Comparison of ENCODE assay signal across 9 mouse cellular contexts in the genomic region with DNA sequence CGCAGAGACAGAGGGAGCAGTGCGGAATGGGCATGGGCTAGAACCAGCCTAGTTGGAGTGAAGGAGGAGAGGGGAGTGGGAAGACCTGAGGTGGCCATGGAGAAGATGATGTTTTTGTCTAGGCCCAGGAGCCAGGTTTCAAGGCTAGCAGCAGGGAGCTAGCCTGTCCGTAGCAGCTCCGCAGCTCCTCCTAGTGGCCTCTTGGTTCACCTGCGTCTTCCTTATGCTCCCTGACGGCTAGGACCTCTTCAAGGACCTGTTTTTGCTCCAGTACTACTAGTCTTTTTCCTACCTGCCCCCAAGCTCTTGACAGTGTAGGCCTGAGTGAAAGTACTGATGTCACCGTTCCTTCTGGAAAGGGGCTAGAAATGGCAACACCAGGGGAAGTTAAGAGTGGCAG. TPM values are rescaled to one million over a fixed set of nuclear protein-coding genes. Genes with fewer than 3 reads are reported as not detected.
A peak's percentile ranks its signal among the peaks of the same experiment; 100 is the strongest.
DNase-seq lines count a peak whose midpoint lies in the region; ATAC-seq and TF ChIP-seq lines count a peak whose summit lies in the region.
"Had no signal": no experiment of that assay in that cellular context is flagged by ENCODE, and none has a peak within 500 bp of the region (broad histone marks: within the 10 kb centered on the region; RNA-seq: fewer than 3 reads in every experiment).

No protein-coding gene starts in this region.

- DNase-seq in urinary bladder, adult 18-20 months (ENCODE audit: low spot score in 2 of 2), result peak; percentile 53 to 58
- DNase-seq in urinary bladder, adult 2 months (ENCODE audit: low spot score), result no peak
- peak; percentile 90 for DNase-seq in cerebellum, adult 9-10 months
- peak; percentile 87 for DNase-seq in forelimb bud, embryonic 11.5 days (ENCODE audit: low read depth, low spot score)
- peak; percentile 59 for DNase-seq in liver, embryonic 11.5 days (ENCODE audit: low spot score)
- DNase-seq in stomach, postnatal 0 days (ENCODE audit: low spot score), result peak; percentile 84

- H3K4me1 ChIP-seq in intestine, postnatal 0 days (replicated peaks; ENCODE audit: control insufficient read depth, insufficient read depth, low read length), result no peaks in the 10 kb centered on the region
- H3K4me1 ChIP-seq in liver, embryonic 11.5 days (replicated peaks; ENCODE audit: control insufficient read depth, insufficient read depth, low read length), result no peaks in the 10 kb centered on the region
- H3K4me1 ChIP-seq in neural tube, embryonic 12.5 days, result peaks cover 52% of the 10 kb centered on the region
- H3K4me1 ChIP-seq in stomach, postnatal 0 days (replicated peaks; ENCODE audit: control insufficient read depth, insufficient read depth), result no peaks in the 10 kb centered on the region

- H3K4me2 ChIP-seq in intestine, postnatal 0 days (replicated peaks; ENCODE audit: low read depth), result no peak overlapping the region
- H3K4me2 ChIP-seq in liver, embryonic 11.5 days, result no peak overlapping the region
- H3K4me2 ChIP-seq in neural tube, embryonic 12.5 days (replicated peaks), result no peak overlapping the region
- no peak overlapping the region for H3K4me2 ChIP-seq in stomach, postnatal 0 days (replicated peaks; ENCODE audit: low read depth)

- TF ChIP-seq CTCF in intestine, postnatal 0 days (IDR thresholded peaks at IDR 0.05; ENCODE audit: low read depth), result peak; percentile 94
- TF ChIP-seq CTCF in stomach, postnatal 0 days (IDR thresholded peaks at IDR 0.05; ENCODE audit: low read depth), result peak; percentile 96

- no peak overlapping the region for H3K4me3 ChIP-seq in intestine, postnatal 0 days (ENCODE audit: low read depth, low read length)
- H3K4me3 ChIP-seq in liver, embryonic 11.5 days (ENCODE audit: low read depth, low read length), result no peak overlapping the region
- no peak overlapping the region for H3K4me3 ChIP-seq in neural tube, embryonic 12.5 days
- no peak overlapping the region for H3K4me3 ChIP-seq in stomach, postnatal 0 days (ENCODE audit: low read depth, low read length)
- H3K4me3 ChIP-seq: erythroblast, embryonic 14.5 days had no signal

- H3K36me3 ChIP-seq in intestine, postnatal 0 days (ENCODE audit: control insufficient read depth, insufficient read depth), result no peaks in the 10 kb centered on the region
- H3K36me3 ChIP-seq in liver, embryonic 11.5 days (ENCODE audit: control insufficient read depth, insufficient read depth, low read length), result no peaks in the 10 kb centered on the region
- peaks cover 10% of the 10 kb centered on the region for H3K36me3 ChIP-seq in neural tube, embryonic 12.5 days
- H3K36me3 ChIP-seq in stomach, postnatal 0 days (ENCODE audit: control insufficient read depth, insufficient read depth, low read length), result no peaks in the 10 kb centered on the region

- WGBS in intestine, postnatal 0 days, result 16% methylated on average over 7 of the region's 7 CpGs
- 12% methylated on average over 7 of the region's 7 CpGs for WGBS in liver, embryonic 11.5 days
- WGBS in neural tube, embryonic 12.5 days, result 11% methylated on average over 7 of the region's 7 CpGs
- WGBS in stomach, postnatal 0 days, result 21% methylated on average over 7 of the region's 7 CpGs

- H3K27me3 ChIP-seq in intestine, postnatal 0 days (replicated peaks; ENCODE audit: control insufficient read depth, insufficient read depth, low read length), result peaks cover 49% of the 10 kb centered on the region
- H3K27me3 ChIP-seq in liver, embryonic 11.5 days (replicated peaks; ENCODE audit: control insufficient read depth, insufficient read depth, low read length), result peaks cover 58% of the 10 kb centered on the region
- peaks cover 22% of the 10 kb centered on the region for H3K27me3 ChIP-seq in neural tube, embryonic 12.5 days (replicated peaks)
- H3K27me3 ChIP-seq in stomach, postnatal 0 days (ENCODE audit: control insufficient read depth, insufficient read depth, low read length), result no peaks in the 10 kb centered on the region; the same call in 1 of the 2 replicates

- no peak overlapping the region for H3K9ac ChIP-seq in intestine, postnatal 0 days (ENCODE audit: low read depth, low read length)
- no peak overlapping the region for H3K9ac ChIP-seq in liver, embryonic 11.5 days (ENCODE audit: low read depth, low read length)
- H3K9ac ChIP-seq in neural tube, embryonic 12.5 days, result 0 out of 2 replicates have a peak overlapping the region, but pooled peaks have one; percentile 26
- no peak overlapping the region for H3K9ac ChIP-seq in stomach, postnatal 0 days (ENCODE audit: low read length)

- ATAC-seq in intestine, postnatal 0 days, result peak; percentile 25
- peak; percentile 37; the same call in 1 of the 2 replicates for ATAC-seq in liver, embryonic 11.5 days (replicated peaks; ENCODE audit: low FRiP score)
- ATAC-seq in neural tube, embryonic 12.5 days (ENCODE audit: low FRiP score, low read depth), result peak; percentile 27
- ATAC-seq in stomach, postnatal 0 days (ENCODE audit: low FRiP score, low TSS enrichment), result peak; percentile 68

- no peak overlapping the region for H3K27ac ChIP-seq in intestine, postnatal 0 days (ENCODE audit: low read depth, low read length)
- no peak overlapping the region for H3K27ac ChIP-seq in liver, embryonic 11.5 days (ENCODE audit: low read depth, low read length)
- no peak overlapping the region for H3K27ac ChIP-seq in neural tube, embryonic 12.5 days
- H3K27ac ChIP-seq in stomach, postnatal 0 days (replicated peaks), result no peak overlapping the region

- no peaks in the 10 kb centered on the region for H3K9me3 ChIP-seq in intestine, postnatal 0 days (ENCODE audit: control insufficient read depth)
- H3K9me3 ChIP-seq in liver, embryonic 11.5 days (ENCODE audit: control insufficient read depth, low read length), result no peaks in the 10 kb centered on the region
- no peaks in the 10 kb centered on the region for H3K9me3 ChIP-seq in neural tube, embryonic 12.5 days
- no peaks in the 10 kb centered on the region for H3K9me3 ChIP-seq in stomach, postnatal 0 days (ENCODE audit: control insufficient read depth, low read length)

- no peak for TF ChIP-seq EP300 in stomach, postnatal 0 days (optimal IDR thresholded peaks at IDR 0.05)

RNA-seq across cellular contexts. Expression of a gene that starts 4.4 kb away (rescaled TPM):
- 0.04 and 0.23 TPM in 2 replicates for polyA plus RNA-seq in urinary bladder, adult 2 months (2012; rRNA removed)
- polyA plus RNA-seq in intestine, postnatal 0 days (2015; fragmentation: Nextera tagmentation; extraction: Ambion mirVana), result 0.05 TPM in 1 of 2 replicates, not detected in the other
- polyA plus RNA-seq in liver, embryonic 11.5 days (2014; fragmentation: Nextera tagmentation; extraction: Ambion mirVana), result 0.39 and 0.51 TPM in 2 replicates
- polyA plus RNA-seq in neural tube, embryonic 12.5 days (2016; fragmentation: Nextera tagmentation; extraction: Ambion mirVana), result 1.4 and 1.6 TPM in 2 replicates
- 0.07 TPM in 2 replicates for polyA plus RNA-seq in stomach, postnatal 0 days (2015; fragmentation: Nextera tagmentation; extraction: Ambion mirVana)

RNA-seq across cellular contexts. Expression of a gene that starts 16.3 kb away (rescaled TPM):
- polyA plus RNA-seq in urinary bladder, adult 2 months (2012; rRNA removed), result 0.39 and 0.52 TPM in 2 replicates
- 0.16 and 0.17 TPM in 2 replicates for polyA plus RNA-seq in intestine, postnatal 0 days (2015; fragmentation: Nextera tagmentation; extraction: Ambion mirVana)
- polyA plus RNA-seq in liver, embryonic 11.5 days (2014; fragmentation: Nextera tagmentation; extraction: Ambion mirVana), result 0.10 TPM in 1 of 2 replicates, not detected in the other
- polyA plus RNA-seq in neural tube, embryonic 12.5 days (2016; fragmentation: Nextera tagmentation; extraction: Ambion mirVana), result 0.96 and 1.3 TPM in 2 replicates
- 0.17 and 0.25 TPM in 2 replicates for polyA plus RNA-seq in stomach, postnatal 0 days (2015; fragmentation: Nextera tagmentation; extraction: Ambion mirVana)
- polyA plus RNA-seq: erythroblast, embryonic 14.5 days had no signal

RNA-seq across cellular contexts. Expression of a gene that starts 26.9 kb away (rescaled TPM):
- 44.1 and 57.0 TPM in 2 replicates for polyA plus RNA-seq in urinary bladder, adult 2 months (2012; rRNA removed)
- 1.9 and 2.8 TPM in 2 replicates for polyA plus RNA-seq in intestine, postnatal 0 days (2015; fragmentation: Nextera tagmentation; extraction: Ambion mirVana)
- 0.16 and 0.22 TPM in 2 replicates for polyA plus RNA-seq in liver, embryonic 11.5 days (2014; fragmentation: Nextera tagmentation; extraction: Ambion mirVana)
- 14.5 and 14.9 TPM in 2 replicates for polyA plus RNA-seq in neural tube, embryonic 12.5 days (2016; fragmentation: Nextera tagmentation; extraction: Ambion mirVana)
- 3.1 and 4.1 TPM in 2 replicates for polyA plus RNA-seq in stomach, postnatal 0 days (2015; fragmentation: Nextera tagmentation; extraction: Ambion mirVana)
- polyA plus RNA-seq: erythroblast, embryonic 14.5 days had no signal

RNA-seq across cellular contexts. Expression of a gene that starts 51.6 kb away (rescaled TPM):
- polyA plus RNA-seq in urinary bladder, adult 2 months (2012; rRNA removed), result 10.3 and 11.5 TPM in 2 replicates
- polyA plus RNA-seq in intestine, postnatal 0 days (2015; fragmentation: Nextera tagmentation; extraction: Ambion mirVana), result 4.3 and 4.4 TPM in 2 replicates
- polyA plus RNA-seq in liver, embryonic 11.5 days (2014; fragmentation: Nextera tagmentation; extraction: Ambion mirVana), result 7.7 and 7.8 TPM in 2 replicates
- polyA plus RNA-seq in neural tube, embryonic 12.5 days (2016; fragmentation: Nextera tagmentation; extraction: Ambion mirVana), result 8.3 and 9.4 TPM in 2 replicates
- 3.6 and 3.8 TPM in 2 replicates for polyA plus RNA-seq in stomach, postnatal 0 days (2015; fragmentation: Nextera tagmentation; extraction: Ambion mirVana)
